Mouse (Mus musculus) central nervous system, embryonic 18 days (tissue): ENCODE results near the gene Man2a1. TPM values are rescaled to one million over a fixed set of nuclear protein-coding genes. Genes with fewer than 3 reads are reported as not detected.

ENCODE experiments used
- polyA plus RNA-seq: library from polyadenylated mRNA; depleted of rRNA; stranded (reverse); fragments of >200 nt; gene quantifications from 2 replicates; pipeline ENCODE4 v1.2.3, GENCODE M21; 2012; rRNA removed

Gene Man2a1
- polyA plus RNA-seq = 9.1 and 10.5 TPM in 2 replicates

GRCm38 (mm10) chr17:64600372-64601090 is at the start of gene Man2a1:
Gene Man2a1 (plus strand): TSS chr17:64600736.

Other genes starting within 250 kb of the Man2a1 start
- gene 4930583I09Rik, start 235.3 kb downstream of the Man2a1 start, polyA plus RNA-seq = not detected in 2 replicates